Mouse (Mus musculus) hindbrain, embryonic 14.5 days (tissue): ENCODE data around the gene Srgn. TPM values are rescaled to one million over a fixed set of nuclear protein-coding genes. Genes with fewer than 3 reads are reported as not detected.

ENCODE experiments used
- ATAC-seq: fragments of 200-750 bp; cut with Nextera tagmentation; 2 replicates; pipeline ENCODE4 v1.8.0; 2017; ENCODE audit warnings: moderate number of reproducible peaks, mild to moderate bottlenecking, moderate TSS enrichment, moderate library complexity; ENCODE audit not compliant: low FRiP score
- DNase-seq: peaks from one replicate; pipeline ENCODE4 v3.0.0-alpha.2; 2015; ENCODE audit warnings: low spot score
- H3K27ac ChIP-seq: fragments of 300-500 bp; sonication (generic); 2 replicates; pipeline ENCODE4 v1.5.1; 2014; ENCODE audit warnings: mild to moderate bottlenecking, moderate library complexity
- H3K27me3 ChIP-seq: fragments of 300-500 bp; sonication (generic); 2 replicates; pipeline ENCODE4 v1.6.1; 2014; ENCODE audit warnings: mild to moderate bottlenecking, low read length, mixed read lengths; ENCODE audit not compliant: control insufficient read depth, insufficient read depth
- H3K36me3 ChIP-seq: fragments of 300-500 bp; sonication (generic); replicated peaks from 2 replicates; pipeline ENCODE4 v1.6.1; 2014; ENCODE audit not compliant: control insufficient read depth, insufficient read depth
- H3K4me1 ChIP-seq: fragments of 300-500 bp; sonication (generic); replicated peaks from 2 replicates; pipeline ENCODE4 v1.6.1; 2014; ENCODE audit warnings: antibody characterized with exemption, low read length, mixed read lengths; ENCODE audit not compliant: control insufficient read depth, insufficient read depth
- H3K4me2 ChIP-seq: fragments of 300-500 bp; sonication (generic); replicated peaks from 2 replicates; pipeline ENCODE4 v1.6.1; 2014; ENCODE audit warnings: mild to moderate bottlenecking, moderate library complexity
- H3K4me3 ChIP-seq: fragments of 300-500 bp; sonication (generic); replicated peaks from 2 replicates; pipeline ENCODE4 v1.5.1; 2014; ENCODE audit warnings: mild to moderate bottlenecking, low read length
- H3K9ac ChIP-seq: fragments of 300-500 bp; sonication (generic); 2 replicates; pipeline ENCODE4 v1.6.1; 2014
- H3K9me3 ChIP-seq: fragments of 300-500 bp; sonication (generic); 2 replicates; pipeline ENCODE4 v1.6.1; 2016; ENCODE audit warnings: low read length; ENCODE audit not compliant: control insufficient read depth
- WGBS: fragments of 180-500 bp; shearing (Covaris S2); extraction: QIAGEN DNeasy Blood & Tissue Kit; methylation state at CpG from one replicate; pipeline ENCODE4 v1.1.7; 2014; 5-methylcytosine and 5-hydroxymethylcytosine counted together
- polyA plus RNA-seq: library from polyadenylated mRNA; unstranded; fragments of >200 nt; fragmentation: Nextera tagmentation; extraction: Ambion mirVana; gene quantifications from 2 replicates; pipeline ENCODE4 v1.2.1, GENCODE M21; 2014

Gene Srgn
- polyA plus RNA-seq, 1 experiment from 2014 or later, result 11.5 TPM

DNA sequence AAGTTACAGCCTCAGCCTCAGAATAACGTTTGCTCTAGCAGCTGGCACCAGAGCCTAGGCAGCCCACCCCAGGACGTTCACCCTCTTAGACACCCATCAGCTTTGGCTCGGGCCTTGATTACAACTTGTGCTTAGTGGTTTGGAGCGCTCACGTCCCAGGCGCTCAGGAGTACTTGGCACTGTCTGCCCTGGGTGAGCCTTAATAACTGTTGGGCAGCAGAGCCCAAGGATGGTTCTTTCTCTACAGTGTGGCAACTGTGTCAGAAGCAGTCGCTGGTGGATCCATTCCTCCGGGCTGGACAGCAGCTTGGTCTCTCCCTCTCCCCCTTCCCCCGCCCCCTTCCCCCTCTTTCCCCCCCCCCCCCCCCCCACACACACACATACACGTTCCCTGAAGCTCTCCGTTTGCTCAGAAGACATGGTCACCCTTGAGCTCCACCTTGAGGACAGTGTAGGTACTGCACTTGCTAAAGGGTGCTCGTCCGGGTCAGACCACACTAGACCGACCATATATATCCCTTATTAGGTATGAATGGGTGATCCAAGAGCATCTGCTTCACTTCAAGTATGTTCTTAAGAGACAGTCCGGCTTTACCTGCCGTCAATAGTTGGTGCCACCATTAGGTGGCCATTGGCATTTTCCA lies 22.4 kb upstream of the Srgn start:
- DNase-seq (peak; percentile 69), ATAC-seq (no peak)

DNA sequence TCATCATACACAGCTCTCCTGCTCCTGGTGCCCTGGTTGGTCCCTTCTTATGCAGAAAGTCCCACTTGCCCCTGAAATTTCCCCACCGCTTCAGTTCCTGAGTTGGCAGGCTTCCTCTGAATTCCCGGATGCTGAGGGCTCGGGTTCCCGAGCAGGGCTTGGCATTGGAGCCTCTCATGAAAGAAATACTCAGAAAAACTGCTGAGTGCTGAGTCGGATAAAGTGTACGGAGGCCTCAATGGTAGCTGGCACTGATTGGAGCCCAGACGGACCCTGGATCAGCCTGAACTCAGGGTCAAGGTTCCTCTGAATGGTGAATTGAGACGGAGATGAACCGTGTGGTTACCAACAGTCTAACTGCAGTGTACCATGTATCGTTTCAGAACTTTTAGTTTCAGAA lies 19.2 kb upstream of the Srgn start:
- Histone ChIP-seq H3K4me2 (no peak overlapping the region), H3K9me3 (no peaks in the 10 kb centered on the region), H3K27me3 (no peaks in the 10 kb centered on the region), H3K36me3 (no peaks in the 10 kb centered on the region), H3K4me1 (no peaks in the 10 kb centered on the region), H3K27ac (no peak overlapping the region), H3K4me3 (no peak overlapping the region), H3K9ac (no peak overlapping the region)
- WGBS, result 87% methylated on average over 10 of the region's 10 CpGs
- DNase-seq (no peak), ATAC-seq (no peak)

More for the DNA sequence above, 22.4 kb upstream of the Srgn start:
- Histone ChIP-seq H3K9ac (no peak overlapping the region), H3K4me3 (no peak overlapping the region), H3K27ac (no peak overlapping the region), H3K36me3 (no peaks in the 10 kb centered on the region), H3K4me1 (no peaks in the 10 kb centered on the region), H3K4me2 (no peak overlapping the region), H3K27me3 (no peaks in the 10 kb centered on the region), H3K9me3 (no peaks in the 10 kb centered on the region)
- WGBS, result 34% methylated on average over 15 of the region's 16 CpGs

DNA sequence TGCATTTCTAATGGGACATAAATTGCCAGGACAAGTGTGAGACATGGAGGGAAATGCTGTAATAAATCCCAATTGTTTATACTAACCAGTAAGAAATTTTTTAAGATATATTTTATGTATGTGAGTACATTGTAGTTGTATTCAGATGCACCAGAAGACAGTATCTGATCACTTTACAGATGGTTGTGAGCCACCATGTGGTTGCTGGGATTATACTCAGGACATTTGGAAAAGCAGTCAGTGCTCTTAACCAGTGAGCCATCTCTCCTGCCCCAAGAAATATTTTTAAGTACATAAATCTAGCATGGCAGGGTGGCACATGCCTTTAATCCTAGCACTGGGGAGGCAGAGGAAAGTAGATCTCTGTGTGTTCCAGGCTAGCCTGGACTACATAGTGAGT lies 18.5 kb upstream of the Srgn start:
- Histone ChIP-seq H3K4me1 (no peaks in the 10 kb centered on the region), H3K36me3 (no peaks in the 10 kb centered on the region), H3K4me3 (no peak overlapping the region), H3K27ac (no peak overlapping the region), H3K9me3 (no peaks in the 10 kb centered on the region), H3K9ac (no peak overlapping the region), H3K4me2 (no peak overlapping the region), H3K27me3 (no peaks in the 10 kb centered on the region)
- ATAC-seq (no peak), DNase-seq (no peak)

DNA sequence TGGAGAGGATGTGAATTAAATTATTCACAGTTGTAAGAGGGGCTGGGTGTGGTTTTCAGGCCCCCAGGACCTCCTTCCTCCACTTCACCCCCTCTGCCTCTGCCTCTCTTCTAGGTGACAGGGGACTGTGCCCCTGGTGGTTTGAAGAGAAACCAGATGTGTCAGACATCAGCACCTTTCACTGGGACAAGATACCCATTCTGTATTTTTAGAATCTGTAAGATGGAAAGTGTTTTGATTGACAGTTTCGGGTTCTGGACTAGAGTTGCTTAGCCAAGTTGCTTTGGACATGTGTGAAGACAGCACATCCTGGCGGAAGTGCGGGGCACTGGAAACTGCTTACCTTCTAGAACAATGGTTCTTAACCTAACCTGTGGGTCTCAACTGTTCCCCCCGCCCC lies 17.1 kb upstream of the Srgn start:
- ATAC-seq, result no peak
- Histone ChIP-seq H3K4me3 (no peak overlapping the region), H3K4me2 (no peak overlapping the region), H3K27me3 (no peaks in the 10 kb centered on the region), H3K9ac (no peak overlapping the region), H3K36me3 (no peaks in the 10 kb centered on the region), H3K27ac (no peak overlapping the region), H3K4me1 (no peaks in the 10 kb centered on the region), H3K9me3 (no peaks in the 10 kb centered on the region)
- 91% methylated on average over 4 of the region's 4 CpGs for WGBS
- no peak for DNase-seq

DNA sequence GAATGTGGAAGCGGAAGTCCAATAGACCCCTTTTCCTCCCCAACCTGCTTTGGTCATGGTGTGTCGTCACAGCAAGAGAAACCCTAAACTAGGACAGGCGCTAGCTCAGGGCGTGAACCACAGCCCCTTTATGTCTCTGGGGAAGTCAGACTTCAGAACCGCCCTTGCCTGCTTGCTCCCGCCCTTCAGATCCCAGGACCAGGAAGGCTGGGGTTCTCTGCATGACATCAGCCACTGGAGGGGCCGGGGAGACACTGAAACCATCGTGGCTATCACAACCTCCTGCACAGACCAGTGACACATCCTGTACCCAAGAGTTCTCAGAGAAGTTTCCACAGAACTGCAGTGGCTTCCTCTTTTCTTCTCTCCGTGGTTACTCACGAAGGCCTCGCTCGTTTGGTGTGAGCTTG lies 16.2 kb upstream of the Srgn start:
- Histone ChIP-seq H3K9ac (no peak overlapping the region), H3K27ac (no peak overlapping the region), H3K36me3 (no peaks in the 10 kb centered on the region), H3K4me2 (no peak overlapping the region), H3K9me3 (no peaks in the 10 kb centered on the region), H3K27me3 (no peaks in the 10 kb centered on the region), H3K4me3 (no peak overlapping the region), H3K4me1 (no peaks in the 10 kb centered on the region)
- whole genome bisulfite sequencing, result 83% methylated on average over 12 of the region's 12 CpGs
- no peak for ATAC-seq
- DNase-seq, result no peak

DNA sequence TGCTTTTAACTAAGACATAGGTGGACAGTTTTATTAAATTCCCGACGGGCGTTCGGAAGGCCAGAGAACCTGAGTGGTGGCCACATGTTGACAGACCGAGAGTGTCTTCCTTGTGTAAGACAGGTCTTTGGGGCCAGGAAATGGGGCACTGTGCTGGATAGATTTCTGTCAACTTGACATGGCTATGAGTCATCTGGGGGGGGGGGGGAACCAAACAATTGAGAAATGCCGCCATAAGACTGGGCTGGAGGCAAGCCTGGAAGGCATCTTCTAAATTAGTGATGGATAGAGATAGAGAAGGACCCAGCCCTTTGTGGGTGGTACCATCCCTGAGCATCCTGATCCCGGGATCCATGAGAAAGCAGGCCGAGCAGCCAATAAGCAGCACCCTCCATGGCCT lies 15.7 kb upstream of the Srgn start:
- WGBS, result 95% methylated on average over 8 of the region's 8 CpGs

DNA sequence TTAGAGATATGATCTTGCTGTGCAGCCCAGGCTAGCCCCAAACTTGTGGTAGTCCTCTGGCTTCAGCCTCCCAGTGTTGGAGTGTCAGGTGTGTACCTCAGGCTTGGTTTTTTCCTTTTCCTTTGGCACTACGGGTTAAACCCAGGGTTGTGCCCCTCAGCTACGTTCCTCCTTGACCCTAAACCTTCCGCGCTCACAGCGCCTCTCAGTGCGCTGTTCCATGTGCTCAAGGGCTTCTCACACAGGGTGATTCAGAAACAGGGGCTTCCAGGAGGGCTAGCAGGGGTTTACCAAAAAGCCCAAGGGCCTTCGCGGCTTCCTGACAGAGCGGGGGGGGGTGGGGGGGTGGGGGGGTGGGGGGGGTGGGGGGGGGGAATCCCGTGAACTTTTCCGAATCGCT lies 15.3 kb upstream of the Srgn start:
- H3K9ac ChIP-seq, result no peak overlapping the region
- DNase-seq, result no peak
- no peak overlapping the region for H3K4me3 ChIP-seq
- no peak overlapping the region for H3K27ac ChIP-seq
- ATAC-seq, result no peak
- no peaks in the 10 kb centered on the region for H3K36me3 ChIP-seq
- no peaks in the 10 kb centered on the region for H3K27me3 ChIP-seq
- H3K4me2 ChIP-seq, result no peak overlapping the region
- H3K4me1 ChIP-seq, result no peaks in the 10 kb centered on the region
- H3K9me3 ChIP-seq, result no peaks in the 10 kb centered on the region
- WGBS, result 91% methylated on average over 12 of the region's 12 CpGs

More for the DNA sequence above, 15.7 kb upstream of the Srgn start:
- Histone ChIP-seq H3K9ac (no peak overlapping the region), H3K27ac (no peak overlapping the region), H3K4me3 (no peak overlapping the region), H3K36me3 (no peaks in the 10 kb centered on the region), H3K27me3 (no peaks in the 10 kb centered on the region), H3K9me3 (no peaks in the 10 kb centered on the region), H3K4me2 (no peak overlapping the region), H3K4me1 (no peaks in the 10 kb centered on the region)
- no peak for DNase-seq
- no peak for ATAC-seq

DNA sequence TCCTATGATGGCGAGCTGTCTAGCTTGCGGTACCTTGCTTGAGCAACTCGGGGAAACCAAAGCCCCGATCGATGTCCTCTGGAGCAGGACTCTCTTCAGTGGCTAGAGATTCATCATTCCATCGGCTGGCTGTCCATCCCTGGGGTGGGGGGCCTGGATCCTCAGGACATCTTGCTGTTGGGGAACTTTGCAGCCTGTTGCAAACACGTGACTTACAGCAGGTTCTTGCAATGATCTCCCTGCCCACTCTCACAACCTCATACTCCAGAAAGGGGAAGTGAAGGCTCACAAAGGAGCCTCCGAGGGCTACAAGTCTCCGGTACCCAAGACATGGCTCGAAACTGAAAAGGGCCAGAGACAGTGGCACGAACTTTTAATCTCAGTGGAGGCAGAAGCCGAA lies 14.2 kb upstream of the Srgn start:
- ATAC-seq (no peak), DNase-seq (no peak)
- Histone ChIP-seq H3K27ac (no peak overlapping the region), H3K9me3 (no peaks in the 10 kb centered on the region), H3K4me2 (no peak overlapping the region), H3K4me3 (no peak overlapping the region), H3K36me3 (no peaks in the 10 kb centered on the region), H3K4me1 (no peaks in the 10 kb centered on the region), H3K27me3 (no peaks in the 10 kb centered on the region), H3K9ac (no peak overlapping the region)
- WGBS, result 93% methylated on average over 12 of the region's 12 CpGs

DNA sequence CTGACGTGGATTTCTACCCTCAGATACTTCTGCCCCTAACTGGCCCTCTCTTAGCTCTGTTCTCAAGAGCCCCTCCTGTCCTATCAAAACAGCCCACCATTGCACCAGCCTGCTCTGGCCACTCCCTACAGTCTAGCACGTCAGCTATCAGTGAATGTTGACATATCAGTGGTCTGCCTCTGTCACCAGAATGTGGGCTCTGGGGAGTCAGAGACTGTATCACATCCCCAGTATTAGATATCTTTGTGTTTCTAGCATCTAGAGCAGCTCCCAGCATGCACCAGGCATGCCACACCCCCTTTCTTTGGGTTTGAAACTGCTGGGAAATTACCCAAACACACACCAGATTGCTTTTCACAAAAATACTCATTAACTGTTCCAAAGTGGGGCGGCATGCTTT lies 13.5 kb upstream of the Srgn start:
- 74% methylated on average over 3 of the region's 3 CpGs for whole genome bisulfite sequencing

DNA sequence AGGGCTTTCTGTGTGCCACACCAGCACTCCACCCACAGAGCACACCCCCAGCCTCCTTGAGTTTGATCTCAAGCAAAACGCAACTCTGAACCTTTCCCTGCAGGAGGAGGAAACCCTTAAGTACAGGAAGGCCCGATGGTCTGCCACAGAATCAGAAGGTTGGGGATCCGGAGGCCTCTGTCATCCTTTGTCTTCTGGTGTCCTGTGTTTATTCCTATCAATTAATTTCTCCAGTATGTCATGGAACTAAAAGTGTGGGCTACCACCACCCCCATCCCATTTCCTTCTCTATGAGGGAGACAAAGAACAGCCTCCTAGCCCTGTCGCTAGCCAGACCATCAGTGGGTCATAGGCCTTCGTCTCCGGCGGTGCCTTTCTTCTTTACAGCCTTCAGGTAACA lies 7.3 kb upstream of the Srgn start:
- DNase-seq (no peak), ATAC-seq (no peak)
- H3K4me2 ChIP-seq, result no peak overlapping the region
- no peak overlapping the region for H3K4me3 ChIP-seq
- H3K9me3 ChIP-seq, result no peaks in the 10 kb centered on the region
- H3K4me1 ChIP-seq, result no peaks in the 10 kb centered on the region
- 85% methylated on average over 7 of the region's 7 CpGs for WGBS
- H3K9ac ChIP-seq, result no peak overlapping the region
- no peaks in the 10 kb centered on the region for H3K27me3 ChIP-seq
- H3K27ac ChIP-seq, result no peak overlapping the region
- no peaks in the 10 kb centered on the region for H3K36me3 ChIP-seq

More for the DNA sequence above, 13.5 kb upstream of the Srgn start:
- H3K4me3 ChIP-seq, result no peak overlapping the region
- DNase-seq (no peak), ATAC-seq (no peak)
- no peaks in the 10 kb centered on the region for H3K27me3 ChIP-seq
- no peak overlapping the region for H3K27ac ChIP-seq
- H3K9ac ChIP-seq, result no peak overlapping the region
- H3K9me3 ChIP-seq, result no peaks in the 10 kb centered on the region
- H3K36me3 ChIP-seq, result no peaks in the 10 kb centered on the region
- no peaks in the 10 kb centered on the region for H3K4me1 ChIP-seq
- no peak overlapping the region for H3K4me2 ChIP-seq
